Mouse (Mus musculus): ENCODE measurements around the gene Hspb6. TPM values are rescaled to one million over a fixed set of nuclear protein-coding genes. Genes with fewer than 3 reads are reported as not detected.

Gene Hspb6
- polyA plus RNA-seq, 1 experiment from 2014 or later: 7.8 TPM

GRCm38 (mm10) chr7:30590927-30591604 is 39.1 kb downstream of the Hspb6 start:
- Histone ChIP-seq H3K27me3 (no peaks in the 10 kb centered on the region; the same call in 1 of the 2 replicates), H3K4me2 (no peak overlapping the region), H3K9ac (peak overlapping the region; percentile 49), H3K9me3 (no peaks in the 10 kb centered on the region), H3K36me3 (peaks cover 8% of the 10 kb centered on the region), H3K4me3 (no peak overlapping the region), H3K4me1 (replicated peaks) (peaks cover 30% of the 10 kb centered on the region), H3K27ac (no peak overlapping the region)
- ATAC-seq (ENCODE audit: low FRiP score): no peak
- 85% methylated on average over 9 of the region's 9 CpGs for WGBS

DNA sequence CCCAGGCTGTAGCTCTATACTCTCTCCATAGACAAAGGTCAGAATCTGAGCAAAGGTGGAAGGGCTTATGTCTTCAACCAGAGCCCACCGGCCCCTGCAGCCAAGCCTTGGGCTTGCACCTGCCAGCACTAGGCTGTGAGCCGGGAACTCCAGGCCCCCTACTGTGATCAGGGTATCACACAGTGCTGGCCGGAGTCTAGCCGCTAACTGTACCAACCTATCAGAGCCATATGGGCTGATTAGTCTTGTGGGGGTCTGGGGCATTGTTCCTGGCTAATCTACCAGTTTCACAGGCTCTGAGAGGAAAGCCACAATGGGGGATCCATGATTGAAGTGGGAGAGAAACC is 39.6 kb downstream of the Hspb6 start:
- Histone ChIP-seq H3K9ac (peak overlapping the region; percentile 49), H3K4me2 (no peak overlapping the region), H3K4me1 (replicated peaks) (peaks cover 26% of the 10 kb centered on the region), H3K27me3 (no peaks in the 10 kb centered on the region; the same call in 1 of the 2 replicates), H3K4me3 (no peak overlapping the region), H3K9me3 (no peaks in the 10 kb centered on the region), H3K27ac (no peak overlapping the region), H3K36me3 (peaks cover 3% of the 10 kb centered on the region)
- WGBS: 44% methylated on average over 4 of the region's 4 CpGs
- ATAC-seq (ENCODE audit: low FRiP score): no peak

GRCm38 (mm10) chr7:30592772-30593423 is 40.9 kb downstream of the Hspb6 start:
- Histone ChIP-seq H3K36me3 (no peaks in the 10 kb centered on the region), H3K9me3 (no peaks in the 10 kb centered on the region), H3K4me3 (no peak overlapping the region), H3K9ac (no peak overlapping the region), H3K27ac (no peak overlapping the region), H3K27me3 (no peaks in the 10 kb centered on the region; the same call in 1 of the 2 replicates), H3K4me2 (no peak overlapping the region), H3K4me1 (replicated peaks) (peaks cover 13% of the 10 kb centered on the region)
- ATAC-seq (ENCODE audit: low FRiP score): no peak
- WGBS: 59% methylated on average over 5 of the region's 5 CpGs

GRCm38 (mm10) chr7:30593579-30594509 is 41.9 kb downstream of the Hspb6 start:
- Histone ChIP-seq H3K36me3 (no peaks in the 10 kb centered on the region), H3K9me3 (no peaks in the 10 kb centered on the region), H3K27ac (no peak overlapping the region), H3K9ac (no peak overlapping the region), H3K27me3 (no peaks in the 10 kb centered on the region; the same call in 1 of the 2 replicates), H3K4me2 (no peak overlapping the region), H3K4me3 (no peak overlapping the region), H3K4me1 (replicated peaks) (peaks cover 13% of the 10 kb centered on the region)
- 68% methylated on average over 10 of the region's 10 CpGs for WGBS
- ATAC-seq (ENCODE audit: low FRiP score): no peak

GRCm38 (mm10) chr7:30594510-30595024 is 42.6 kb downstream of the Hspb6 start:
- Histone ChIP-seq H3K9ac (no peak overlapping the region), H3K27ac (no peak overlapping the region), H3K27me3 (no peaks in the 10 kb centered on the region; the same call in 1 of the 2 replicates), H3K4me3 (no peak overlapping the region), H3K4me1 (replicated peaks) (peaks cover 15% of the 10 kb centered on the region), H3K36me3 (no peaks in the 10 kb centered on the region), H3K4me2 (no peak overlapping the region), H3K9me3 (no peaks in the 10 kb centered on the region)
- WGBS: 67% methylated on average over 4 of the region's 4 CpGs
- ATAC-seq (ENCODE audit: low FRiP score): no peak

DNA sequence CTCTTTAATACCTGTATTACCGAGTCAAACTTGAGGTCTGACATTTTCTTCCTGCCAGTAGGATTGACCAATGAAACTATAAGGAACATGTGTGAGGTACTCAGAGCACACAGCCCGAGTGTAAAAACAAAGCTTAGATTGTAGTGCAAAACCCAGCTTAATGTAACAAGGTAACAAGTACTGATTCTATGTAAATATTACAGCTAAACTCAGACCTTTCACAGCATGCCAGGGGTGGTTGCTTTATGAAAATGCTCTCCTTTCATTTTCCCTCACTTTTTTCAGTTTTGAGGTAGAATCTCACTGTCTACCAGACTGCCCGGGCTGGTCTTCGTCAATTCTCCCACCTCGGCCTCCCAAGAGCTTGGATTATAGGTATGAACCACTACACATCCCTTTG is 44.1 kb downstream of the Hspb6 start:
- no peak overlapping the region for H3K4me3 ChIP-seq
- ATAC-seq (ENCODE audit: low FRiP score): no peak
- WGBS: 90% methylated on average over 5 of the region's 5 CpGs

DNA sequence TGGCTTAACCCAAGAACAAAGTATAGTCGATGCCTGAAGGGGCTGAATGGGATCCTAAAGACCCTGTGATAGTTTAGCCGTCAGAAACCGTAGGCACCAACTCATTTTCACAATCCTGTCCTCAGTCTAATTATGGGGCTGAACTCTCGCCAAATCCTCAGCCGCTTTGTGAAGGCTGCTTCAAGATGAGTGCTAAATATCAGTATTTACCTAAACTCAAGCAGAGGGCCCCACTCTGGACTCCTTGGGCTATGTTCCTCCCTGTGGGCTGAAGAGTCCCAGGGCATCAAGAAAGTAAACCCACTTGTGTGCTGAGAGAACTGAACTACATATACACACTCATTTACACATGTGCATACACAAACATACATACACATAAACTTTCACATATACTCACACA is 44.8 kb downstream of the Hspb6 start:
- H3K27me3 ChIP-seq: no peaks in the 10 kb centered on the region; the same call in 1 of the 2 replicates
- no peaks in the 10 kb centered on the region for H3K9me3 ChIP-seq
- no peak overlapping the region for H3K9ac ChIP-seq
- no peak overlapping the region for H3K27ac ChIP-seq
- no peak for ATAC-seq (ENCODE audit: low FRiP score)
- 82% methylated on average over 5 of the region's 5 CpGs for WGBS
- H3K4me3 ChIP-seq: no peak overlapping the region
- H3K36me3 ChIP-seq: no peaks in the 10 kb centered on the region
- no peak overlapping the region for H3K4me2 ChIP-seq
- peaks cover 19% of the 10 kb centered on the region for H3K4me1 ChIP-seq (replicated peaks)

More for the DNA sequence above, 44.1 kb downstream of the Hspb6 start:
- Histone ChIP-seq H3K4me1 (replicated peaks) (peaks cover 19% of the 10 kb centered on the region), H3K27me3 (no peaks in the 10 kb centered on the region; the same call in 1 of the 2 replicates), H3K27ac (no peak overlapping the region), H3K9me3 (no peaks in the 10 kb centered on the region), H3K9ac (no peak overlapping the region), H3K4me2 (no peak overlapping the region), H3K36me3 (no peaks in the 10 kb centered on the region)

DNA sequence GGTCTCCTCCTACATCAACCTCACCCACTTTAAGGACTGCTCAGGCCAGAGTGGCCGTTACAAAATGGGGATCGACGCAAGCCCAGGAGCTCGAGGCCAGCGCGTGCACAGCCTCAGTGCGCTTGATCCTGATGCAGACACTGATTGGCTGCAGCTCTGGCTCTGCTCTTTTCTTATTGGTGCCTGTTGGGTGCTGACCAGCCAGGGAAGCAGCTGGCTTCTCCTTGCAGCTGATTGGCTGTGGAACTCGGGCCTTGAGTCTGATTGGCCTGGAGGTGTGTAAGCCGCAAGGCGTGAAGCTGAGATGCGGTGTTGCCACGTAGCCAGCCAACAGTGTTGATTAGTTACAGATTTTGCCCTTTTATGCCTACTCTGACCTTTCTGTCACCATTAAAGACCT is 46.8 kb downstream of the Hspb6 start, which contains the start of gene Zbtb32:
Zbtb32 (minus strand) TSS at position 124 of the 400 bp plus-strand sequence.
- Histone ChIP-seq H3K27me3 (no peaks in the 10 kb centered on the region), H3K36me3 (no peaks in the 10 kb centered on the region), H3K9ac (no peak within 1 kb of the TSS), H3K9me3 (no peaks in the 10 kb centered on the region), H3K4me3 (peak within 1 kb of the TSS; percentile 16; the same call in 1 of the 2 replicates), H3K4me1 (replicated peaks) (peaks cover 18% of the 10 kb centered on the region), H3K4me2 (peak within 1 kb of the TSS; percentile 40), H3K27ac (peak within 1 kb of the TSS; percentile 73)
- 95% methylated on average over 12 of the region's 12 CpGs for WGBS
- ATAC-seq (ENCODE audit: low FRiP score): no peak

- peak overlapping the region; percentile 16; the same call in 1 of the 2 replicates for H3K4me3 ChIP-seq
- no peaks in the 10 kb centered on the region for H3K27me3 ChIP-seq
- peaks cover 14% of the 10 kb centered on the region for H3K4me1 ChIP-seq (replicated peaks)
- no peak overlapping the region for H3K9ac ChIP-seq
- WGBS: under 1% methylated on average over 16 of the region's 16 CpGs
- H3K9me3 ChIP-seq: no peaks in the 10 kb centered on the region
- peak overlapping the region; percentile 40 for H3K4me2 ChIP-seq
- H3K27ac ChIP-seq: peak overlapping the region; percentile 73
- ATAC-seq (ENCODE audit: low FRiP score): peak; percentile 99
- H3K36me3 ChIP-seq: no peaks in the 10 kb centered on the region
These were observed 48.0 kb downstream of the Hspb6 start for GRCm38 (mm10) chr7:30599933-30600353.

- WGBS: 70% methylated on average over 7 of the region's 7 CpGs
- Histone ChIP-seq H3K9ac (no peak overlapping the region), H3K27ac (peak overlapping the region; percentile 40), H3K27me3 (no peaks in the 10 kb centered on the region), H3K36me3 (no peaks in the 10 kb centered on the region), H3K4me3 (no peak overlapping the region), H3K4me2 (peak overlapping the region; percentile 40; the same call in 1 of the 2 replicates), H3K9me3 (no peaks in the 10 kb centered on the region), H3K4me1 (replicated peaks) (peaks cover 14% of the 10 kb centered on the region)
- ATAC-seq (ENCODE audit: low FRiP score): no peak
These were observed 48.7 kb downstream of the Hspb6 start for GRCm38 (mm10) chr7:30600651-30601050.

DNA sequence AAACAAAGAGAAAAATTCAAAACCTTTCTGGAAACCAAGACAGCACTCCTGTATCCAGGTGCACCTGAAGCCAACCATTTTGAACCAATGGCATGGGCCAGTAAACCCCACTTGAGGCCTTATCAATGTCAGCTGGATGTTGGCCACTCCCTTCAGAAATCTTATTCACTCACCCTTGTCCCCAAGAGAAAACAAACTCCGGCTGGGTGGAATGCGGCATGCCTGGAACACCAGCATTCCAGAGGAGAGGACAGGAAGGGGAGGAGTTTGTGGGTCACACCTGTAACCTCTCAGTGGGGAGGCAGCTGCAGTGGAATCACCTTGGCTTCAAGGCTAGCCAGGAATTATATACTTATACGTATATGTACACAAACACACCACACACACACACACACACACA is 50.6 kb downstream of the Hspb6 start:
- no peak for ATAC-seq (ENCODE audit: low FRiP score)
- H3K4me3 ChIP-seq: no peak overlapping the region

DNA sequence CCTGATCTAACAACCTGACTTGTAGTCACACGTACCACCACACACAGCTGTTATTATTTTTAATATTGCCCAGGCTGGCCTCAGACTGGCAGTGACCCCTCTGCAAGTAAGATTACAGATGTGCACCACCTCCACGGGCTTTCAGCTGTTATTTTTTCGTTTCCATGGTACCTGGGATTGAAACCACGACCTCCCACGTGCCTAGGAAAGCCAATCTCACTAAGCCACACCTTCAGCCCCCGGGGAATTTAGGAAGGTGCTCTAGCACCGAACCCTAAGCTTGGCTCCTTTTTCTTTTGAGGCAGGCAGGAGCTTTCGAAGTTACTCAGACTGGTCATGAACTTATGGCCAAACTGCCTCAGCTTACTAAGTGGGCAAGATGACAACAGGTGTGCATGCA is 52.4 kb downstream of the Hspb6 start:
- WGBS: 65% methylated on average over 8 of the region's 8 CpGs
- Histone ChIP-seq H3K27me3 (no peaks in the 10 kb centered on the region), H3K9me3 (no peaks in the 10 kb centered on the region), H3K4me3 (no peak overlapping the region), H3K9ac (peak overlapping the region; percentile 29; the same call in 1 of the 2 replicates), H3K27ac (no peak overlapping the region), H3K36me3 (no peaks in the 10 kb centered on the region), H3K4me1 (replicated peaks) (peaks cover 14% of the 10 kb centered on the region), H3K4me2 (no peak overlapping the region)
- no peak for ATAC-seq (ENCODE audit: low FRiP score)

More for the DNA sequence above, 50.6 kb downstream of the Hspb6 start:
- H3K4me2 ChIP-seq: no peak overlapping the region
- H3K4me1 ChIP-seq (replicated peaks): peaks cover 14% of the 10 kb centered on the region
- WGBS: 58% methylated on average over 3 of the region's 3 CpGs
- no peak overlapping the region for H3K9ac ChIP-seq
- no peaks in the 10 kb centered on the region for H3K36me3 ChIP-seq
- H3K27me3 ChIP-seq: no peaks in the 10 kb centered on the region
- H3K9me3 ChIP-seq: no peaks in the 10 kb centered on the region
- H3K27ac ChIP-seq: no peak overlapping the region
